Mouse (Mus musculus): ENCODE results near the gene Nsa2. TPM values are rescaled to one million over a fixed set of nuclear protein-coding genes. Genes with fewer than 3 reads are reported as not detected.
"Not testable (repeated sequence)": the region's sequence is repeated elsewhere in the genome, so short reads cannot be mapped to it uniquely, and the experiment has no call there.

Gene Nsa2
- polyA plus RNA-seq, 1 experiment from 2014 or later = 42.9 TPM

DNA sequence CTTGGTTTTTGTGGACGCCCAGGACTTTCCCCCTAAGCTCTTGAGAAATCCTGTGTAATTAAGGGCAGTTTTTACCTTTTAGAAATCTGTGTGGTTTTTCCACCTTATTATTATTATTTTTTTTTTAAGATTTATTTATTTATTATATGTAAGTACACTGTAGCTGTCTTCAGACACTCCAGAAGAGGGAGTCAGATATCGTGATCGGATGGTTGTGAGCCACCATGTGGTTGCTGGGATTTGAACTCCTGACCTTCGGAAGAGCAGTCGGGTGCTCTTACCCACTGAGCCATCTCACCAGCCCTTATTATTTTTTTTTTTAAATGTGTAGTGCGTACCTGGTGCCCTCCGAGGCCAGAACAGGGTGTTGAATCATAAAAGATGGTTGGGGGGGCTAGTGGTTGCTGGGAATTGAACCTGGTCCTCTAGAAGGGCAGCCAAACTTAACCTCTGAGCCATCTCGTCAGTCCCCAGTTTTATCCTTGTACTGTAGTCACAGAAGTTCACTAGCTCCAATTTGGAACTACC lies 731 bp upstream of the Nsa2 start:
- Histone ChIP-seq H3K27ac (peak overlapping the region; percentile 91), H3K9ac (replicated peaks) (peak overlapping the region; percentile 93), H3K4me1 (replicated peaks) (peaks cover 13% of the 10 kb centered on the region), H3K4me3 (replicated peaks) (peak overlapping the region; percentile 95), H3K4me2 (replicated peaks) (peak overlapping the region; percentile 69), H3K36me3 (peaks cover 22% of the 10 kb centered on the region)
- ATAC-seq = peak; percentile 21; the same call in 1 of the 2 replicates
- not testable (repeated sequence) for H3K27me3 ChIP-seq, H3K9me3 ChIP-seq
- WGBS = 38% methylated on average over 8 of the region's 8 CpGs

DNA sequence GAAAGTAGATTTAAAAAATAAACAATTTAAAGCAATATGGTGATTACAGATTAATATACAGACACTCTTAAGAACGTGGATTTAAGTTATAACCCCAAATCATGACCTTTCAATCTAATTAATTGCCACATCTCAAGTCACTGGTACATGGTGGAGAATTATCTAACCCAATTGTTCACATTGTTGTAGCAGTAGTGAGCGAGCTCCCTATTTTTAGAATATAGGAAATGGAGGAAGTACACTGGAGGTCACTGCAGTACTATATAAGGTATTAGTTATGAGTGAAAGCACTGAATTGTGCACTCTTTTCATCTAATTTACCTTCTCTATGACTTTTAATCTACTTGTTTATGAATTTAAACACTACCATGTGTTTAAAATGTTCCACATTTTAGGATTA lies 7.3 kb downstream of the Nsa2 start:
- H3K27ac ChIP-seq; ATAC-seq; H3K4me3 ChIP-seq (replicated peaks); H3K9me3 ChIP-seq; H3K4me2 ChIP-seq (replicated peaks); H3K4me1 ChIP-seq (replicated peaks); H3K27me3 ChIP-seq; H3K9ac ChIP-seq (replicated peaks): not testable (repeated sequence)
- H3K36me3 ChIP-seq = peaks cover 32% of the 10 kb centered on the region
- no CpG with 5 or more reads among the region's 2 CpGs for WGBS

GRCm38 (mm10) chr13:97129654-97130053 lies 8.1 kb downstream of the Nsa2 start:
- peaks cover 33% of the 10 kb centered on the region for H3K36me3 ChIP-seq
- not testable (repeated sequence) for ATAC-seq; H3K9me3 ChIP-seq; H3K4me2 ChIP-seq (replicated peaks); H3K4me3 ChIP-seq (replicated peaks); H3K27ac ChIP-seq; H3K4me1 ChIP-seq (replicated peaks); H3K9ac ChIP-seq (replicated peaks); H3K27me3 ChIP-seq
- WGBS = 94% methylated on average over 4 of the region's 4 CpGs

- no peaks in the 10 kb centered on the region for H3K4me1 ChIP-seq (replicated peaks)
- H3K9ac ChIP-seq (replicated peaks) = no peak overlapping the region
- H3K27ac ChIP-seq = no peak overlapping the region
- H3K4me3 ChIP-seq (replicated peaks) = no peak overlapping the region
- no peak for ATAC-seq
- no peaks in the 10 kb centered on the region for H3K27me3 ChIP-seq
- 84% methylated on average over 3 of the region's 3 CpGs for WGBS
- H3K4me2 ChIP-seq (replicated peaks) = no peak overlapping the region
- H3K9me3 ChIP-seq = no peaks in the 10 kb centered on the region
- peaks cover 53% of the 10 kb centered on the region for H3K36me3 ChIP-seq
Observed at GRCm38 (mm10) chr13:97121341-97121740, 16.4 kb downstream of the Nsa2 start.

- Histone ChIP-seq H3K27me3 (no peaks in the 10 kb centered on the region), H3K4me2 (replicated peaks) (no peak overlapping the region), H3K9me3 (no peaks in the 10 kb centered on the region), H3K9ac (replicated peaks) (no peak overlapping the region), H3K4me1 (replicated peaks) (no peaks in the 10 kb centered on the region), H3K27ac (no peak overlapping the region), H3K4me3 (replicated peaks) (no peak overlapping the region), H3K36me3 (peaks cover 26% of the 10 kb centered on the region)
- WGBS = 81% methylated on average over 4 of the region's 4 CpGs
- ATAC-seq = no peak
Observed at GRCm38 (mm10) chr13:97109046-97109445, 28.7 kb downstream of the Nsa2 start.

- H3K27ac ChIP-seq; H3K4me1 ChIP-seq (replicated peaks); H3K9me3 ChIP-seq; H3K27me3 ChIP-seq; H3K4me3 ChIP-seq (replicated peaks); H3K4me2 ChIP-seq (replicated peaks); ATAC-seq; H3K9ac ChIP-seq (replicated peaks): not testable (repeated sequence)
- H3K36me3 ChIP-seq = peaks cover 22% of the 10 kb centered on the region
- WGBS = 98% methylated on average over 4 of the region's 4 CpGs
Observed at GRCm38 (mm10) chr13:97107721-97108120, 30.0 kb downstream of the Nsa2 start.

GRCm38 (mm10) chr13:97104996-97105395 lies 32.7 kb downstream of the Nsa2 start:
- no peak for ATAC-seq
- WGBS = 81% methylated on average over 7 of the region's 7 CpGs
- Histone ChIP-seq H3K4me1 (replicated peaks) (no peaks in the 10 kb centered on the region), H3K36me3 (peaks cover 11% of the 10 kb centered on the region), H3K27ac (no peak overlapping the region), H3K4me3 (replicated peaks) (no peak overlapping the region), H3K4me2 (replicated peaks) (no peak overlapping the region), H3K9ac (replicated peaks) (no peak overlapping the region), H3K9me3 (no peaks in the 10 kb centered on the region), H3K27me3 (no peaks in the 10 kb centered on the region)

- H3K4me2 ChIP-seq (replicated peaks) = no peak within 1 kb of the TSS
- H3K27me3 ChIP-seq = no peaks in the 10 kb centered on the region
- 82% methylated on average over 22 of the region's 22 CpGs for WGBS
- no peak within 1 kb of the TSS for H3K27ac ChIP-seq
- no peaks in the 10 kb centered on the region for H3K9me3 ChIP-seq
- no peaks in the 10 kb centered on the region for H3K4me1 ChIP-seq (replicated peaks)
- no peak within 1 kb of the TSS for H3K9ac ChIP-seq (replicated peaks)
- 0 out of 2 replicates have a peak, but pooled peaks cover 6% of the 10 kb centered on the region for H3K36me3 ChIP-seq
- peak; percentile 50; the same call in 1 of the 2 replicates for ATAC-seq
- no peak within 1 kb of the TSS for H3K4me3 ChIP-seq (replicated peaks)
Observed at GRCm38 (mm10) chr13:97099187-97099852, 38.4 kb downstream of the Nsa2 start, which contains the start of gene Gm6169. Gene Gm6169, minus strand, starts transcription at chr13:97099237.

- Histone ChIP-seq H3K27ac (no peak overlapping the region), H3K27me3 (no peaks in the 10 kb centered on the region), H3K9ac (replicated peaks) (no peak overlapping the region), H3K4me1 (replicated peaks) (no peaks in the 10 kb centered on the region), H3K4me2 (replicated peaks) (no peak overlapping the region), H3K4me3 (replicated peaks) (no peak overlapping the region), H3K36me3 (peaks cover 15% of the 10 kb centered on the region), H3K9me3 (no peaks in the 10 kb centered on the region)
- 90% methylated on average over 4 of the region's 4 CpGs for WGBS
- ATAC-seq = no peak
Observed at GRCm38 (mm10) chr13:97095726-97096125, 42.0 kb downstream of the Nsa2 start.

DNA sequence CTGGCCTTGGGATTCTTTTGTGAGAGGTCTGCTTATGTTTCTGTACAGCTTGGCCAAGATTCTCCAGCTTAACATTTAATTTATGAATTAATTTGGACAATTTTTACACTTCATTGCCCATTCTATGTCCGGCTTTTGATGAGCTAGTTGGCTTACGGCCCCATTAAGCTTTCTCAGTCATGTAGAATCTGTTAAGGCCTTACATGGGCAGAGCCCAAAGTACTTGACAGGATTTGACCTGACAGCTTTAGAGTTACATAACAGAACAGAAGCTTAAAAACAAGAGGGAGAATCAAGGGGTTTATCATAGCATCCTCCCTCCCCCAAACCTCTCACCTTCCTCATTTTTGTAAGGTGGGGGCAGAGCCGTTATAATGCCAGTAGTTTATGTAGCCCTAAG lies 49.6 kb downstream of the Nsa2 start:
- no peaks in the 10 kb centered on the region for H3K4me1 ChIP-seq (replicated peaks)

DNA sequence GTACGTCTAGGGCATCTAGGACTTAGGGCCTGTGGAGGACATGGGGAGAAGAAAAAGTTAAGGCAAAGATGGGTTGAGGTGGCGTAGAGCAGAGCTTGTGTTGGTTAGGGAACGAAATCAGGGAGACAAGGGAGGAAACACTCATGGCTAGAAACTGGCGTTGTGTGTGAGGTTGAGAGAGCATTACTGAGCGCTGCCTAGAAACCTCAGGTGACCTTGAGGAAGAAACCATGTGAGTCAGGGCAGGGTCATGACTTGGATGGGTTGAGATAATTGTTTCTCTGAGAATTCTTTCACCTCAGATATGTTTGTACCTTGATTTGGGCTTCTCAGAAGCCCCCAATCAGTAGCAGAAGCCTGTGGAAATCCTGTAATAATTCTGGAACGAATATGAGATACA lies 50.3 kb downstream of the Nsa2 start:
- H3K9me3 ChIP-seq = no peaks in the 10 kb centered on the region
- H3K4me2 ChIP-seq (replicated peaks) = no peak overlapping the region
- WGBS = 93% methylated on average over 6 of the region's 6 CpGs
- no peaks in the 10 kb centered on the region for H3K4me1 ChIP-seq (replicated peaks)
- H3K27ac ChIP-seq = no peak overlapping the region
- H3K9ac ChIP-seq (replicated peaks) = no peak overlapping the region
- no peaks in the 10 kb centered on the region for H3K27me3 ChIP-seq
- no peak overlapping the region for H3K4me3 ChIP-seq (replicated peaks)
- H3K36me3 ChIP-seq = no peaks in the 10 kb centered on the region
- ATAC-seq = no peak

More for the DNA sequence above, 49.6 kb downstream of the Nsa2 start:
- WGBS = 62% methylated on average over 3 of the region's 3 CpGs
- Histone ChIP-seq H3K4me3 (replicated peaks) (no peak overlapping the region), H3K36me3 (peaks cover 2% of the 10 kb centered on the region; the same call in 1 of the 2 replicates), H3K9me3 (no peaks in the 10 kb centered on the region), H3K27ac (no peak overlapping the region), H3K4me2 (replicated peaks) (no peak overlapping the region), H3K9ac (replicated peaks) (no peak overlapping the region), H3K27me3 (no peaks in the 10 kb centered on the region)
- no peak for ATAC-seq

- Histone ChIP-seq H3K27ac (no peak overlapping the region), H3K27me3 (no peaks in the 10 kb centered on the region), H3K4me3 (replicated peaks) (no peak overlapping the region), H3K9me3 (no peaks in the 10 kb centered on the region), H3K4me1 (replicated peaks) (no peaks in the 10 kb centered on the region), H3K9ac (replicated peaks) (no peak overlapping the region), H3K4me2 (replicated peaks) (no peak overlapping the region), H3K36me3 (no peaks in the 10 kb centered on the region)
- 44% methylated on average over 8 of the region's 9 CpGs for WGBS
- no peak for ATAC-seq
Observed at GRCm38 (mm10) chr13:97086316-97086715, 51.4 kb downstream of the Nsa2 start.

DNA sequence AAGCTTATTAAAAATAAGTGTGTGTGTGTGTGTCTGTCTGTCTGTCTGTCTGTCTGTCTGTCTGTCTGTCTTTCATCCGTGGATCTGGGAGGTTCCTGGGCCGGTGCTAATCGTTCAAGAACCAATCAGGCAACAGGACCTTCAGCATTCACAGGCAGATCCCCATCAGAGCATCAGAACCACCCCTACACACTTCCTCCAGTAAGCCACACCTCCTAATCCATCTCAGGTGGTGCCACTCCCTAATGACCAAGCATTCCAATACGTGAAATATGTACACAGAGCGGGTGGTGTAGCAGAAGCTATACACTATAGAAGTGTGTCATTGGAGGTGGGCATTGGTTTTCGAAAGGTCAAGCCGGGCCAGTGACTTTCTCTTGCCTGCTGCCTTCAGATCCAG lies 55.3 kb downstream of the Nsa2 start:
- Histone ChIP-seq H3K27me3 (no peaks in the 10 kb centered on the region), H3K4me3 (replicated peaks) (no peak overlapping the region), H3K36me3 (no peaks in the 10 kb centered on the region), H3K4me1 (replicated peaks) (no peaks in the 10 kb centered on the region), H3K27ac (no peak overlapping the region), H3K9ac (replicated peaks) (no peak overlapping the region), H3K4me2 (replicated peaks) (no peak overlapping the region), H3K9me3 (no peaks in the 10 kb centered on the region)
- 96% methylated on average over 7 of the region's 7 CpGs for WGBS
- ATAC-seq = no peak
